Comparison of ENCODE assay signal across 8 mouse cellular contexts in the genomic region with DNA sequence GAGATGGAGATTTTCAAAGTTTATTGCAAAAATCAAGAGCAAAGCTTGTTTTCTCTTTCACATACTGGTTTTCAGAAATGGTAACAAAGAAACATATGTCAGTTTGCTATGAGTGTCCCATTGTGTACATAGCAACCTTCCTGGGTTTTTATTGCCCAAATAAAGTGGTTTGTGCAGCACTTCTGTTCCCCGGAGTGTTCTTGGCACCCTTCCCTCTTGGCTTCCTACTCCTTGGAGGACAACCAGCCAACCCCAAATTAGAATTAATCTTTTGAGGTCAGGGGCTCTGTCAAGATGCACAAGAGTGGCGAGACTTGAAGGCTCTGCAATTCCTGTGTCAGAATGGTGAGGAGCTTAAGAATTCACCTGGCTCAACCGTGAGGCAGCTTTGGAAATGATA. TPM values are rescaled to one million over a fixed set of nuclear protein-coding genes. Genes with fewer than 3 reads are reported as not detected.
DNase-seq lines count a peak whose midpoint lies in the region; ATAC-seq and TF ChIP-seq lines count a peak whose summit lies in the region.

No protein-coding gene starts in this region.

- H3K27me3 ChIP-seq in midbrain, embryonic 13.5 days: no peaks in the 10 kb centered on the region
- H3K27me3 ChIP-seq in midbrain, embryonic 14.5 days (ENCODE audit: control insufficient read depth, insufficient read depth, low read length): no peaks in the 10 kb centered on the region
- no peaks in the 10 kb centered on the region for H3K27me3 ChIP-seq in intestine, postnatal 0 days (replicated peaks; ENCODE audit: control insufficient read depth, insufficient read depth, low read length)

- TF ChIP-seq CTCF in intestine, postnatal 0 days (IDR thresholded peaks at IDR 0.05; ENCODE audit: low read depth): no peak

- H3K27ac ChIP-seq in midbrain, embryonic 13.5 days: peak overlapping the region; percentile 35; the same call in 1 of the 2 replicates
- H3K27ac ChIP-seq in midbrain, embryonic 14.5 days (replicated peaks; ENCODE audit: low read depth, low read length): no peak overlapping the region
- no peak overlapping the region for H3K27ac ChIP-seq in intestine, postnatal 0 days (ENCODE audit: low read depth, low read length)

- no peak overlapping the region for H3K4me2 ChIP-seq in midbrain, embryonic 13.5 days (replicated peaks)
- no peak overlapping the region for H3K4me2 ChIP-seq in midbrain, embryonic 14.5 days (ENCODE audit: low read length)
- H3K4me2 ChIP-seq in intestine, postnatal 0 days (replicated peaks; ENCODE audit: low read depth): no peak overlapping the region

- 51% methylated on average over 3 of the region's 3 CpGs for WGBS in midbrain, embryonic 13.5 days
- 62% methylated on average over 3 of the region's 3 CpGs for WGBS in midbrain, embryonic 14.5 days
- WGBS in intestine, postnatal 0 days: 18% methylated on average over 3 of the region's 3 CpGs

- ATAC-seq in midbrain, embryonic 13.5 days: peak; percentile 50
- no peak for ATAC-seq in midbrain, embryonic 14.5 days (ENCODE audit: low FRiP score, low TSS enrichment)
- ATAC-seq in intestine, postnatal 0 days: 0 out of 2 replicates have a peak, but pooled peaks have one; percentile 47

- no peak overlapping the region for H3K4me3 ChIP-seq in midbrain, embryonic 13.5 days (replicated peaks)
- H3K4me3 ChIP-seq in midbrain, embryonic 14.5 days (replicated peaks; ENCODE audit: low read depth, low read length): no peak overlapping the region
- no peak overlapping the region for H3K4me3 ChIP-seq in intestine, postnatal 0 days (ENCODE audit: low read depth, low read length)

- H3K9me3 ChIP-seq in midbrain, embryonic 13.5 days: no peaks in the 10 kb centered on the region
- no peaks in the 10 kb centered on the region for H3K9me3 ChIP-seq in midbrain, embryonic 14.5 days (ENCODE audit: control insufficient read depth, low read length)
- no peaks in the 10 kb centered on the region for H3K9me3 ChIP-seq in intestine, postnatal 0 days (ENCODE audit: control insufficient read depth)

- DNase-seq in cerebellum, postnatal 14 days: peak; percentile 52 to 56
- no peak for DNase-seq in cerebellum, adult 8-10 months
- DNase-seq in midbrain, embryonic 14.5 days: no peak
- peak; percentile 59 for DNase-seq in lung, postnatal 25 days (ENCODE audit: low spot score)
- DNase-seq in urinary bladder, postnatal 36 days (ENCODE audit: low spot score in 2 of 2): no peak
- no peak for DNase-seq in retina, embryonic 14.5 days (ENCODE audit: low spot score)

- H3K4me1 ChIP-seq in midbrain, embryonic 13.5 days (replicated peaks): peaks cover 15% of the 10 kb centered on the region
- peaks cover 9% of the 10 kb centered on the region for H3K4me1 ChIP-seq in midbrain, embryonic 14.5 days (ENCODE audit: control insufficient read depth, insufficient read depth, low read length)
- H3K4me1 ChIP-seq in intestine, postnatal 0 days (replicated peaks; ENCODE audit: control insufficient read depth, insufficient read depth, low read length): no peaks in the 10 kb centered on the region

- H3K36me3 ChIP-seq in midbrain, embryonic 13.5 days: no peaks in the 10 kb centered on the region
- H3K36me3 ChIP-seq in midbrain, embryonic 14.5 days (ENCODE audit: control insufficient read depth, insufficient read depth, low read length): no peaks in the 10 kb centered on the region
- no peaks in the 10 kb centered on the region for H3K36me3 ChIP-seq in intestine, postnatal 0 days (ENCODE audit: control insufficient read depth, insufficient read depth)

- H3K9ac ChIP-seq in midbrain, embryonic 13.5 days (replicated peaks): no peak overlapping the region
- H3K9ac ChIP-seq in midbrain, embryonic 14.5 days (replicated peaks; ENCODE audit: low read length): no peak overlapping the region
- no peak overlapping the region for H3K9ac ChIP-seq in intestine, postnatal 0 days (ENCODE audit: low read depth, low read length)

RNA-seq across cellular contexts. Expression of gene Spata6, which starts 55.6 kb away (rescaled TPM):
- polyA plus RNA-seq in midbrain, embryonic 13.5 days (2015; fragmentation: Nextera tagmentation; extraction: Ambion mirVana): 16.1 and 19.2 TPM in 2 replicates
- polyA plus RNA-seq in midbrain, embryonic 14.5 days (2014; fragmentation: Nextera tagmentation; extraction: Ambion mirVana): 12.5 and 17.3 TPM in 2 replicates
- 8.1 and 8.7 TPM in 2 replicates for polyA plus RNA-seq in intestine, postnatal 0 days (2015; fragmentation: Nextera tagmentation; extraction: Ambion mirVana)

Comparison
In these comparisons a context has a peak if more than half of its experiments do, and no peak if none do; other contexts are left out.
1. DNase-seq: peak in cerebellum, postnatal 14 days (2 of 2) and lung, postnatal 25 days (single experiment); none in cerebellum, adult 8-10 months (single experiment), midbrain, embryonic 14.5 days (single experiment), urinary bladder, postnatal 36 days (0 of 2) and retina, embryonic 14.5 days (single experiment).